Mouse (Mus musculus) lung, adult 2 months (tissue): ENCODE data around the gene Dbndd2.

Experiments used
- CTCF ChIP-seq: fragments of 200-500 bp; IDR thresholded peaks from 2 replicates; pipeline ENCODE4 v1.5.1; 2011; ENCODE audit warnings: mild to moderate bottlenecking, low read length, control low read depth; ENCODE audit not compliant: insufficient read depth
- POLR2A ChIP-seq: fragments of 200-500 bp; IDR thresholded peaks from 2 replicates; pipeline ENCODE4 v1.6.1; 2011; ENCODE audit warnings: low read depth, mild to moderate bottlenecking, control low read depth, low read length, borderline replicate concordance; ENCODE audit errors: extremely low read depth

- no peak for TF ChIP-seq CTCF
- no peak for TF ChIP-seq POLR2A
These were observed 42.4 kb upstream of the Dbndd2 start, which contains the start of gene Sdc4 for GRCm38 (mm10) chr2:164443460-164444000.
